Mouse (Mus musculus) midbrain, embryonic 14.5 days (tissue): Measurements from ENCODE around the gene Lrrc10. TPM values are rescaled to one million over a fixed set of nuclear protein-coding genes. Genes with fewer than 3 reads are reported as not detected.
"Not testable (repeated sequence)": the region's sequence is repeated elsewhere in the genome, so short reads cannot be mapped to it uniquely, and the experiment has no call there.

Source experiments
- ATAC-seq: fragments of 200-750 bp; cut with Nextera tagmentation; 2 replicates; pipeline ENCODE4 v1.8.0; 2017; ENCODE audit warnings: moderate number of reproducible peaks, moderate library complexity; ENCODE audit not compliant: low FRiP score, low TSS enrichment
- DNase-seq: peaks from one replicate; pipeline ENCODE4 v3.0.0-alpha.2; 2015
- H3K27ac ChIP-seq: fragments of 300-500 bp; sonication (generic); replicated peaks from 2 replicates; pipeline ENCODE4 v1.5.1; 2014; ENCODE audit warnings: mild to moderate bottlenecking, low read depth, low read length, moderate library complexity
- H3K27me3 ChIP-seq: fragments of 300-500 bp; sonication (generic); 2 replicates; pipeline ENCODE4 v1.6.1; 2014; ENCODE audit warnings: low read length, control low read depth, mixed read lengths; ENCODE audit not compliant: control insufficient read depth, insufficient read depth
- H3K36me3 ChIP-seq: fragments of 300-500 bp; sonication (generic); 2 replicates; pipeline ENCODE4 v1.6.1; 2014; ENCODE audit warnings: low read length, control low read depth; ENCODE audit not compliant: control insufficient read depth, insufficient read depth
- H3K4me1 ChIP-seq: fragments of 300-500 bp; sonication (generic); 2 replicates; pipeline ENCODE4 v1.6.1; 2014; ENCODE audit warnings: mild to moderate bottlenecking, antibody characterized with exemption, low read length, control low read depth; ENCODE audit not compliant: control insufficient read depth, insufficient read depth
- H3K4me2 ChIP-seq: fragments of 300-500 bp; sonication (generic); 2 replicates; pipeline ENCODE4 v1.6.1; 2014; ENCODE audit warnings: mild to moderate bottlenecking, low read length, moderate library complexity
- H3K4me3 ChIP-seq: fragments of 300-500 bp; sonication (generic); replicated peaks from 2 replicates; pipeline ENCODE4 v1.5.1; 2014; ENCODE audit warnings: low read depth, low read length
- H3K9ac ChIP-seq: fragments of 300-500 bp; sonication (generic); replicated peaks from 2 replicates; pipeline ENCODE4 v1.6.1; 2014; ENCODE audit warnings: mild to moderate bottlenecking, low read length, moderate library complexity
- H3K9me3 ChIP-seq: fragments of 300-500 bp; sonication (generic); 2 replicates; pipeline ENCODE4 v1.6.1; 2016; ENCODE audit warnings: low read length, control low read depth, mixed read lengths; ENCODE audit not compliant: control insufficient read depth
- WGBS: fragments of 180-500 bp; shearing (Covaris S2); extraction: QIAGEN DNeasy Blood & Tissue Kit; methylation state at CpG from one replicate; pipeline ENCODE4 v1.1.7; 2014; 5-methylcytosine and 5-hydroxymethylcytosine counted together
- polyA plus RNA-seq: library from polyadenylated mRNA; unstranded; fragments of >200 nt; fragmentation: Nextera tagmentation; extraction: Ambion mirVana; gene quantifications from 2 replicates; pipeline ENCODE4 v1.2.1, GENCODE M21; 2014

The Lrrc10 gene
- polyA plus RNA-seq, 1 experiment from 2014 or later, result not detected

- H3K27ac ChIP-seq, result no peak overlapping the region
- ATAC-seq, result no peak
- WGBS, result 22% methylated on average over 8 of the region's 8 CpGs
- H3K4me1 ChIP-seq, result peaks cover 6% of the 10 kb centered on the region; the same call in 1 of the 2 replicates
- H3K4me3 ChIP-seq, result no peak overlapping the region
- H3K27me3 ChIP-seq, result no peaks in the 10 kb centered on the region
- H3K9ac ChIP-seq, result no peak overlapping the region
- no peak for DNase-seq
- no peak overlapping the region for H3K4me2 ChIP-seq
- no peaks in the 10 kb centered on the region for H3K36me3 ChIP-seq
- no peaks in the 10 kb centered on the region for H3K9me3 ChIP-seq
These were observed 34.1 kb upstream of the Lrrc10 start for GRCm38 (mm10) chr10:117011047-117011446.

DNA sequence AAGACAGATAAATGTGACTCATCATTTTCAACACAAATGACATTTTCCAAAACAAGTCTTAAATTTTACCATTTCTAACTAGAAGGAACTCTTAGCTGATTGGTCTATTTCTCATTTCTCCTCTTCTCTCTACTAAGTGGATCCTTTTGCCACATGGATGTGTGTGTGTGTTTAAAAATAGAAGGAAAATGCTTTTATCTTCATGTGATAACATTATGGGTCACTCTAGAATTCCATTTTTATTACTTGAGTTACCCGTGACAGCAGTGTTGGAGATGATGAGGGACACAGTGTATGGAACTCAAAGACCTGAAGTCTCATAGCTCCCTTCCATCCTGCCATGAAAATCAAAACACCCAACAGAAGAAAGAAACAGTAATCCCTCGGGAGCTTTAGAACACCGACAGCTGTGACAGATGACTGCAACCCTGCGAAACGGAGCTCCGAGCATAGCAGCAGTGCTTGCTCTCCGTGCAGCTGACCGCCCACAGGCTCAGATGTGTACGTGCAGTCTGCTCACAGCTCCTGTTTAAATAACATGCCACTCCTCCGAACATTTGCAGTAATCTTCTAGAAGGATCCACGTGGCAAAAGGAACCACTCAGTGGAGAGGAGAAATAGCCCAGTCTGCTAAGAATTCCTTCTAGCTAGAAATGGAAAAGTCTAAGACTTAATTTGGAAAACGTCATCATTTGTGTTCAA, 31.3 kb upstream of the Lrrc10 start:
- DNase-seq, result peak; percentile 76

GRCm38 (mm10) chr10:117014565-117014964, 30.6 kb upstream of the Lrrc10 start:
- H3K4me1 ChIP-seq, result peaks cover 13% of the 10 kb centered on the region; the same call in 1 of the 2 replicates
- H3K9me3 ChIP-seq, result no peaks in the 10 kb centered on the region
- no peaks in the 10 kb centered on the region for H3K27me3 ChIP-seq
- 89% methylated on average over 5 of the region's 5 CpGs for WGBS
- ATAC-seq (no peak), DNase-seq (no peak)
- no peak overlapping the region for H3K4me3 ChIP-seq
- H3K9ac ChIP-seq, result no peak overlapping the region
- H3K27ac ChIP-seq, result no peak overlapping the region
- no peaks in the 10 kb centered on the region for H3K36me3 ChIP-seq
- H3K4me2 ChIP-seq, result no peak overlapping the region

More for the DNA sequence above, 31.3 kb upstream of the Lrrc10 start:
- H3K4me2 ChIP-seq, result peak overlapping the region; percentile 34
- H3K9ac ChIP-seq, result no peak overlapping the region
- no peak overlapping the region for H3K4me3 ChIP-seq
- no peak overlapping the region for H3K27ac ChIP-seq
- no peaks in the 10 kb centered on the region for H3K9me3 ChIP-seq
- peaks cover 13% of the 10 kb centered on the region; the same call in 1 of the 2 replicates for H3K4me1 ChIP-seq
- 14% methylated on average over 12 of the region's 12 CpGs for WGBS
- peak; percentile 63; the same call in 1 of the 2 replicates for ATAC-seq
- H3K36me3 ChIP-seq, result no peaks in the 10 kb centered on the region
- no peaks in the 10 kb centered on the region for H3K27me3 ChIP-seq

DNA sequence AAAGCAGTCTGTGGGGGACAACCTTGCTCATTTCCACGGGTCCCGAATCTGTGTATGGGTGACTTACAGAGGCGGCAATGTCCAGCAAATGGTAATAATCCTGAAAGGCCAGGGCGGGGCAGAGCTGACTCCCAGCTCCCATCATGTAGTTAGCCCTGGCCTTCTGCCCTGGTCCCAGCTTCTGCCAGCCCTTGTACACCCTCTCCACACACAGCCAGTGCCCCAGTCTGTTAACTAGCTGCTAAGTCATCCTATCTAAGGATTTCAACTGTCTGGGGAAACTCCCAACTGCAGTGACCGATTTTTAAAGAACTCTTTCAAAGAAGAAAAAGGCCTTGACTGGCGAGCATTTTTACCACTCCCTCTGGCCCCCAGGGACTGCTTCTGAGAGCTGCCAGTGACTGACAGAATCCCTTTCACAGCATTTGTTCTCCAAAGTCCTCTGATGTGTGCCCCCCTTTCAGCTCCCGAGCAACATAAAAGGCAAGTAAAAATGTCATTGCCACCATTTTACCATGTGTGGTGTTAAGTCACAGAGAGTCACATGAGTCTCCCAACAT, 26.8 kb upstream of the Lrrc10 start:
- Histone ChIP-seq H3K9me3 (no peaks in the 10 kb centered on the region), H3K4me2 (no peak overlapping the region), H3K27me3 (no peaks in the 10 kb centered on the region), H3K36me3 (no peaks in the 10 kb centered on the region), H3K4me1 (peaks cover 18% of the 10 kb centered on the region), H3K27ac (no peak overlapping the region), H3K9ac (no peak overlapping the region), H3K4me3 (no peak overlapping the region)
- no peak; the same call in 1 of the 2 replicates for ATAC-seq
- peak; percentile 66 for DNase-seq
- WGBS, result 33% methylated on average over 7 of the region's 7 CpGs

- H3K9ac ChIP-seq, result no peak overlapping the region
- ATAC-seq (no peak), DNase-seq (no peak)
- H3K36me3 ChIP-seq, result no peaks in the 10 kb centered on the region
- H3K4me1 ChIP-seq, result peaks cover 13% of the 10 kb centered on the region
- H3K27me3 ChIP-seq, result no peaks in the 10 kb centered on the region
- H3K4me3 ChIP-seq, result no peak overlapping the region
- H3K27ac ChIP-seq, result no peak overlapping the region
- no peak overlapping the region for H3K4me2 ChIP-seq
- WGBS, result 19% methylated on average over 21 of the region's 21 CpGs
- no peaks in the 10 kb centered on the region for H3K9me3 ChIP-seq
These were observed 24.0 kb upstream of the Lrrc10 start for GRCm38 (mm10) chr10:117021020-117021754.

DNA sequence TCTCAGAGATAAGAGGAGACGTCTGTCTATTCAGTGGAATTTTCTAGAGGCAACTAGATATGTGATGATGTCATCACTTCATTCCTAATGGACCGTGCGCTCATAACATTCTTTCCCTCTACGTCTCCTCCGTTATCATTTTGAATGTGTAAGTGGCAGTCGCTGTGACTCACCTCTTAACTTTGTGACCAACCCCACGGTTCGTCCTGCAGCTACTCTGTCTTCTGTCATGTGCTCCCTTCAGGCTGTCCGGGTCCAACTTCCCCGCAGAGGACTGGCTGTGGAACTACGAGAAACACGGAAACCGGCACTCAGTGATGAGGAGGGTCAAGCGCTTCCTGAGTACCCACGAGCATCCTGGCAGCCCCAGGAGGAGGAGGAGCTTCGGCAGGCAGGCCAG, 21.4 kb upstream of the Lrrc10 start:
- Histone ChIP-seq H3K36me3 (no peaks in the 10 kb centered on the region), H3K27ac (no peak overlapping the region), H3K4me1 (peaks cover 5% of the 10 kb centered on the region), H3K9me3 (no peaks in the 10 kb centered on the region), H3K9ac (no peak overlapping the region), H3K4me3 (no peak overlapping the region), H3K4me2 (no peak overlapping the region), H3K27me3 (no peaks in the 10 kb centered on the region)
- DNase-seq (no peak), ATAC-seq (no peak)
- 74% methylated on average over 16 of the region's 16 CpGs for WGBS

GRCm38 (mm10) chr10:117025776-117026175, 19.4 kb upstream of the Lrrc10 start:
- H3K4me3 ChIP-seq, ATAC-seq, DNase-seq, H3K27ac ChIP-seq, H3K27me3 ChIP-seq, H3K4me2 ChIP-seq, H3K4me1 ChIP-seq, H3K9ac ChIP-seq, H3K36me3 ChIP-seq, H3K9me3 ChIP-seq: not testable (repeated sequence)

DNA sequence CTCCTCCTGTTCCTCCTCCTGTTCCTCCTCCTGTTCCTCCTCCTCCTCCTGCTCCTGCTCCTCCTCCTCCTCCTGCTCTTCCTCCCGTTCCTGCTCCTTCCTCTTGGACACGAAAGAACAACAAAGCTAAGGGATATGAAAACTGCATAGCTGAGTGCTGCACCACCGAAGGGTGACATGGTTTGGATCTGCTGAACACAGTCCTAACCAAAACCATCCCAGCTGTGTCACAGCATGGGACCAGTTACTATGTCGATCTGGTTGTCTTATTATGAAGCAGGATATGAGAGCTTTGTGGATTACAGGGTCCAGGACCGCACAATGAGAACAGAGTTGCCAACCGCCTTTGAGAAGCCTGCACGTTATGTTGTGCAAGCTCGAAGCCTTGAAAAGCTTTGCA, 19.0 kb upstream of the Lrrc10 start:
- Histone ChIP-seq H3K9ac (no peak overlapping the region), H3K4me1 (peaks cover 3% of the 10 kb centered on the region), H3K4me3 (no peak overlapping the region), H3K36me3 (no peaks in the 10 kb centered on the region), H3K27ac (no peak overlapping the region), H3K4me2 (no peak overlapping the region), H3K27me3 (no peaks in the 10 kb centered on the region), H3K9me3 (no peaks in the 10 kb centered on the region)
- 84% methylated on average over 8 of the region's 8 CpGs for WGBS
- no peak for ATAC-seq
- DNase-seq, result no peak
